Mouse (Mus musculus) right cerebral cortex, postnatal 14 days (tissue): ENCODE results near the gene March9.
"Not testable (repeated sequence)": the region's sequence is repeated elsewhere in the genome, so short reads cannot be mapped to it uniquely, and the experiment has no call there.

Source experiments
- DNase-seq: peaks from one replicate; pipeline ENCODE4 v3.0.0; 2022

Gene March9

GRCm38 (mm10) chr10:127062101-127062500 is 2.1 kb upstream of the March9 start:
- DNase-seq: not testable (repeated sequence)

GRCm38 (mm10) chr10:127061513-127061912 is 1.5 kb upstream of the March9 start:
- no peak for DNase-seq

GRCm38 (mm10) chr10:127061085-127061484 is 1.1 kb upstream of the March9 start:
- no peak for DNase-seq

- DNase-seq: no peak
Observed at GRCm38 (mm10) chr10:127059174-127059967, 613 bp downstream of the March9 start.

- no peak for DNase-seq
Observed at GRCm38 (mm10) chr10:127058708-127059107, 1.3 kb downstream of the March9 start.

- DNase-seq: peak; percentile 76
Observed at GRCm38 (mm10) chr10:127058161-127058560, 1.8 kb downstream of the March9 start.

GRCm38 (mm10) chr10:127056490-127056889 is 3.5 kb downstream of the March9 start:
- DNase-seq: no peak

GRCm38 (mm10) chr10:127055406-127055805 is 4.6 kb downstream of the March9 start:
- DNase-seq: no peak

GRCm38 (mm10) chr10:127054646-127055045 is 5.3 kb downstream of the March9 start:
- no peak for DNase-seq

GRCm38 (mm10) chr10:127050119-127050474 is 9.9 kb downstream of the March9 start:
- no peak for DNase-seq

GRCm38 (mm10) chr10:127049395-127050118 is 10.4 kb downstream of the March9 start:
- no peak for DNase-seq

GRCm38 (mm10) chr10:127048608-127049394 is 11.2 kb downstream of the March9 start:
- no peak for DNase-seq

GRCm38 (mm10) chr10:127047954-127048353 is 12.0 kb downstream of the March9 start, which contains the start of gene Cyp27b1:
Gene Cyp27b1, plus strand, starts transcription at chr10:127048250.
- no peak for DNase-seq

GRCm38 (mm10) chr10:127043187-127043586 is 16.8 kb downstream of the March9 start:
- no peak for DNase-seq

GRCm38 (mm10) chr10:127042468-127043115 is 17.4 kb downstream of the March9 start:
- DNase-seq: no peak

GRCm38 (mm10) chr10:127041774-127042338 is 18.1 kb downstream of the March9 start:
- DNase-seq: peak; percentile 93

- DNase-seq: no peak
Observed at GRCm38 (mm10) chr10:127041274-127041766, 18.7 kb downstream of the March9 start, which contains the start of the genes Mettl1 and Eef1akmt3. Gene Mettl1, plus strand, starts transcription at chr10:127041414. Gene Eef1akmt3, minus strand, starts transcription at chr10:127041513.

- peak; percentile 50 for DNase-seq
Observed at GRCm38 (mm10) chr10:127040569-127041214, 19.3 kb downstream of the March9 start.

- no peak for DNase-seq
Observed at GRCm38 (mm10) chr10:127037641-127038040, 22.3 kb downstream of the March9 start.

GRCm38 (mm10) chr10:127036273-127036672 is 23.7 kb downstream of the March9 start:
- no peak for DNase-seq

- DNase-seq: no peak
Observed at GRCm38 (mm10) chr10:127033301-127033741, 26.7 kb downstream of the March9 start.
